Mouse (Mus musculus): ENCODE data around the gene B4galnt1.

GRCm38 (mm10) chr10:127167614-127168192 lies 2.7 kb downstream of the B4galnt1 start:
- TF ChIP-seq CTCF (IDR thresholded peaks at IDR 0.05; ENCODE audit: low read depth) (no peak), EP300 (optimal IDR thresholded peaks at IDR 0.05) (no peak)

Data from stomach, postnatal 0 days (tissue).